Mouse (Mus musculus): ENCODE results near the gene Cemip2. TPM values are rescaled to one million over a fixed set of nuclear protein-coding genes. Genes with fewer than 3 reads are reported as not detected.

Gene Cemip2
- polyA plus RNA-seq, 1 experiment, result 0.58 TPM

DNA sequence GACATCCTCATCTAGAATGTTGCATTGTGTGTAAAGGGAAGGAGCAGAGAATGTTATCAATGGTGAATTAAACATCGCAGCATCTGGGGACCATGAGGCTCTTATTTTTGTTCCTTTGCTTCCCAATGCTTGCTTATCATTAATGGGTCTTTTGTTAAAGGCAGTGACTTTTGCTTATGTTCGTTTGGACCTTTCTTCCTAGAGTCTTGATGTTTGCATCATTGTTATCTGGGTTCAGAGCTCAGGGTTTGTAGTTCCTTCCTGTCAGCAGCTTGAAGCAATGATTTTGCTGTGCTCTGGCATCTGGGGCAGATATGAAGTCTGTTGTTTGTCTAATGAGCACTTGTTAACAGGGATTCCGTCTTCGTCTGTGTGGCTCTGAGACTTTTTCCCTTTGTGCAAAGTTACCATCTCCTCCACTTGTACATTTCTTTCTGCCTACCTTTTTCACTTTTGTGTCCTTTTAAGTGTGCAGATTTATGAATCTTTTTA lies 108.1 kb downstream of the Cemip2 start:
- TF ChIP-seq CTCF (IDR thresholded peaks at IDR 0.05; ENCODE audit: control insufficient read depth, insufficient read depth, insufficient replicate concordance, low read depth, low read length) (no peak), POLR2A (IDR thresholded peaks at IDR 0.05; ENCODE audit: control insufficient read depth, low read depth, low read length) (no peak)

DNA sequence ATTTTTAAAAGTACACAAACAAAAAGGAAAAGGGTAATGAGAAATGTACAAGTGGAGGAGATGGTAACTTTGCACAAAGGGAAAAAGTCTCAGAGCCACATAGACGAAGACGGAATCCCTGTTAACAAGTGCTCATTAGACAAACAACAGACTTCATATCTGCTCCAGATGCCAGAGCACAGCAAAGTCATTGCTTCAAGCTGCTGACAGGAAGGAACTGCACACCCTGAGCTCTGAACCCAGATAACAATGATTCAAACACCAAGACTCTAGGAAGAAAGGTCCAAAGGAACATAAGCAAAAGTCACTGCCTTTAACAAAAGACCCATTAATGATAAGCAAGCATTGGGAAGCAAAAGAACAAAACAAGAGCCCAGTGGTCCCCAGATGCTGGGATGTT lies 112.6 kb downstream of the Cemip2 start:
- TF ChIP-seq POLR2A (IDR thresholded peaks at IDR 0.05; ENCODE audit: control insufficient read depth, low read depth, low read length) (no peak), CTCF (IDR thresholded peaks at IDR 0.05; ENCODE audit: control insufficient read depth, insufficient read depth, insufficient replicate concordance, low read depth, low read length) (no peak)
- H3K36me3 ChIP-seq (ENCODE audit: control insufficient read depth, insufficient read depth, low read length), result no peaks in the 10 kb centered on the region
- H3K27me3 ChIP-seq (ENCODE audit: control insufficient read depth, insufficient read depth, low read length), result no peaks in the 10 kb centered on the region
- no peak overlapping the region for H3K27ac ChIP-seq (ENCODE audit: control insufficient read depth, insufficient read depth, low read depth, low read length)
- no peaks in the 10 kb centered on the region for H3K4me1 ChIP-seq (ENCODE audit: control insufficient read depth, insufficient read depth, low read length)
- H3K4me3 ChIP-seq (ENCODE audit: control insufficient read depth, low read depth, low read length), result no peak overlapping the region

More for the DNA sequence above, 108.1 kb downstream of the Cemip2 start:
- Histone ChIP-seq H3K27me3 (ENCODE audit: control insufficient read depth, insufficient read depth, low read length) (no peaks in the 10 kb centered on the region), H3K36me3 (ENCODE audit: control insufficient read depth, insufficient read depth, low read length) (no peaks in the 10 kb centered on the region), H3K4me3 (ENCODE audit: control insufficient read depth, low read depth, low read length) (no peak overlapping the region), H3K4me1 (ENCODE audit: control insufficient read depth, insufficient read depth, low read length) (no peaks in the 10 kb centered on the region), H3K27ac (ENCODE audit: control insufficient read depth, insufficient read depth, low read depth, low read length) (no peak overlapping the region)

DNA sequence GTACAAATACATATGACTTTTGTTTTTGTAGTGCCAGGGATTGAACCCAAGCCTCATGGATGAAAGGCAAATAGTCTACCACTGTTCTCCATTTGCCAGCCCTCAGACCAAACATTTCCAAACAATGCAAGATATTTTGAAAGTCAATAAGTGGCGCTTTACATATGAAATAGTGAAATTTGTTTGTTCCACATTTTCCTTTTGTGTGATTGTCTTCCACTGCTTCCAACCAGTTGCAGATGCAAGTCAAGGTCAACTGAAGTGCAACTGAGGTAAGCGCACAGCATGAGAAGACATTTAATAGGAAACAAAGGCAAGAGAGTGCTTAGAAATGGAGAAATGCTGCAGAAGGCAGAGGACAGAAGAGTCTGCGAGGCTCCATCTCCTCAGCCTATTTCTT lies 116.7 kb downstream of the Cemip2 start:
- H3K27me3 ChIP-seq (ENCODE audit: control insufficient read depth, insufficient read depth, low read length), result no peaks in the 10 kb centered on the region
- H3K36me3 ChIP-seq (ENCODE audit: control insufficient read depth, insufficient read depth, low read length), result no peaks in the 10 kb centered on the region
- TF ChIP-seq POLR2A (IDR thresholded peaks at IDR 0.05; ENCODE audit: control insufficient read depth, low read depth, low read length) (no peak), CTCF (IDR thresholded peaks at IDR 0.05; ENCODE audit: control insufficient read depth, insufficient read depth, insufficient replicate concordance, low read depth, low read length) (no peak)
- no peak overlapping the region for H3K4me3 ChIP-seq (ENCODE audit: control insufficient read depth, low read depth, low read length)
- H3K27ac ChIP-seq (ENCODE audit: control insufficient read depth, insufficient read depth, low read depth, low read length), result no peak overlapping the region
- no peaks in the 10 kb centered on the region for H3K4me1 ChIP-seq (ENCODE audit: control insufficient read depth, insufficient read depth, low read length)

DNA sequence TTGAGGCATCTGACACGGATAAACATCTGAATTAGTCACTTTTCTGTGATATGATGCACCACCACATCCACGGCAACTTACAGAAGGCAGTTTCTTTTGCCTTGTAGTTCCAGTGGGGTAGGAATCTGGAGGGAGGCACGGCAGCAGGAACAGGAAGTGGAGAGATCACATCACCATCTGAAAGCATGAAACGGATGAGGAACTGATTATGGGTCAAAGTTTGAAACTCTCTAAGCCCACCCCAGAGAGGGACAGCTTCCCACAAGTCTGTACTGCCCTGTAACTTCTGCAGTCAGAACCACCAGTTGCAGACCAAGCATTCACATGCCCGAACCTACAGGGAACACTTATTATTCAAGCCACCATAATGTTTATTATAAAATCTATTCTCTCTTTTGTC lies 117.4 kb downstream of the Cemip2 start:
- no peak overlapping the region for H3K27ac ChIP-seq (ENCODE audit: control insufficient read depth, insufficient read depth, low read depth, low read length)
- TF ChIP-seq CTCF (IDR thresholded peaks at IDR 0.05; ENCODE audit: control insufficient read depth, insufficient read depth, insufficient replicate concordance, low read depth, low read length) (no peak), POLR2A (IDR thresholded peaks at IDR 0.05; ENCODE audit: control insufficient read depth, low read depth, low read length) (no peak)
- no peaks in the 10 kb centered on the region for H3K4me1 ChIP-seq (ENCODE audit: control insufficient read depth, insufficient read depth, low read length)
- H3K27me3 ChIP-seq (ENCODE audit: control insufficient read depth, insufficient read depth, low read length), result no peaks in the 10 kb centered on the region
- no peaks in the 10 kb centered on the region for H3K36me3 ChIP-seq (ENCODE audit: control insufficient read depth, insufficient read depth, low read length)
- no peak overlapping the region for H3K4me3 ChIP-seq (ENCODE audit: control insufficient read depth, low read depth, low read length)

DNA sequence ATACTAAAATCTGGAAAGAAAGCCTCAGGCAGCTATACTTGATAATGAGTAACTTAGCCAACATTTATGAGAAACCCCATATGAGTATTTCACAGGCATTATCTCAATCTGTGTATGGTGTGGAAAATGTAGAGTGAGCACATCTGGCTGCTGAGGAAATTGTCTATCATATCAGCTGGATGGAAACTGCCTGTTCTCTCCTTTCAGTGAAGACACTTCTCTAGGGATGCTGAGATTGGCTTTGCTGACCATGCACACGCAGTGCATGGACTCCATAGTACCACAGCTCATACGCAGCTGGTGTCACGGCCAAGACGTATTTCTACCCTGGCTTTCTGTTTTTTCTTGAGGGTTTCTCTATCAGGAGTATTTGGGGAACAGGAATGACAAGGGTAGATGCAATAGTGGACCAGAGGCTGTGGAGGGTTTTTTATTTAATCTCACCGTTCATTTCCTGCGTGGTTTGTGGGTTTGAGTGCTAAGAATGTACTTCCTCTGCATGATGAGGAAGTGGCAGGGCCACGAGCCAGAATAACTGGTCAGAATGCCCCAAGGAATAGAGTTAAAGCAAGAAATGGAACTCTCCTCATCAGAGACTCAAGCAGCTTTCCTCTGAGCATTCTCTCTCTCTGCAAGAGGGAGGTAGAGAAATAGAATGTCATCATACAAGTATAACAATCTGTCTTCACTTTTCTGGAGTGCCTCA lies 119.1 kb downstream of the Cemip2 start:
- Histone ChIP-seq H3K27ac (ENCODE audit: control insufficient read depth, insufficient read depth, low read depth, low read length) (no peak overlapping the region), H3K27me3 (ENCODE audit: control insufficient read depth, insufficient read depth, low read length) (no peaks in the 10 kb centered on the region), H3K4me1 (ENCODE audit: control insufficient read depth, insufficient read depth, low read length) (no peaks in the 10 kb centered on the region), H3K36me3 (ENCODE audit: control insufficient read depth, insufficient read depth, low read length) (no peaks in the 10 kb centered on the region), H3K4me3 (ENCODE audit: control insufficient read depth, low read depth, low read length) (no peak overlapping the region)
- no peak for TF ChIP-seq CTCF (IDR thresholded peaks at IDR 0.05; ENCODE audit: control insufficient read depth, insufficient read depth, insufficient replicate concordance, low read depth, low read length)
- TF ChIP-seq POLR2A (IDR thresholded peaks at IDR 0.05; ENCODE audit: control insufficient read depth, low read depth, low read length), result no peak

DNA sequence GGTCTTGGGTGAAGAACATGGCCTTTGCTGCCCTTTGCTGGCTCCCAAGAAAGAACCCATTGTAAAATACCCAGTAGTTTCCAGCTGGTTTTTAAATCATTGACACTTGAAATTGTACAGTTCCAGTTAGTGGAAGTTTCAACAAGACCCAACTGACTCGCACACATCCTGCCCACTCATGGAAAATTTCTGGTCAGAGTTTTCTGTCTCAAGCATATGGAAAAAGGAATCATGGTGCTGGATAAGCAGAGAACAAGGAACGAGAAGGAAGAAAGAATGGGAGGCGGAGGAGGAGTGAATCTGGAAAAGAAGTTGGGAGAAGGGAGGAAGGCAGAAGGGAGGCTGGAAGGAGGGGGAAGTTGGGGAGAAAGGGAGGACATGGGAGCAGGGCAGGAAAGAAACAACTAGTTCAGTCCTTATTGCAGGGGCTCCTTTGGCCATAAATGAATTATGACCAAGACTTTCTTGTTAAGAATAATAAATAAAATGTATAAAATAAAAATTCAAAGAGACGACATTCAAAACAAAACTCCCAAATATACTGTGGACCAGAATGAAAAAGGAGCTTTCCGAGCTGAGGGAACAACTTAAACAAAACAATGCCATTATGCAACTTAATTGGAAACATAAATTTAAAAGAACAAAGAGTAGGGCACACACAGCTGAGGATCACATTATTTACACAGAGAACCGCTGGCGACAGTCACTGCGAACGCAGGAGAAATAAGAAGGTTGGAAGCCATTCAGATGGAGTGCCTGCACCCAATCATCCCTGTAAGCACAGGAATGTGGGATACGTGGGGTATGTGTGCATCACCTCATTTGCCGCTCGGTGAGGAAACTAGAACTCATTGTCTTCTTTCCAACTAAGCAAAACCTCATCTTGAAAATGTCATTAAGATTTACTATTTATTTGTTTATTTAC lies 120.1 kb downstream of the Cemip2 start:
- Histone ChIP-seq H3K4me1 (ENCODE audit: control insufficient read depth, insufficient read depth, low read length) (no peaks in the 10 kb centered on the region), H3K4me3 (ENCODE audit: control insufficient read depth, low read depth, low read length) (no peak overlapping the region), H3K27me3 (ENCODE audit: control insufficient read depth, insufficient read depth, low read length) (no peaks in the 10 kb centered on the region), H3K36me3 (ENCODE audit: control insufficient read depth, insufficient read depth, low read length) (no peaks in the 10 kb centered on the region), H3K27ac (ENCODE audit: control insufficient read depth, insufficient read depth, low read depth, low read length) (no peak overlapping the region)
- TF ChIP-seq CTCF (IDR thresholded peaks at IDR 0.05; ENCODE audit: control insufficient read depth, insufficient read depth, insufficient replicate concordance, low read depth, low read length), result no peak
- no peak for TF ChIP-seq POLR2A (IDR thresholded peaks at IDR 0.05; ENCODE audit: control insufficient read depth, low read depth, low read length)

Other genes starting within 250 kb of the Cemip2 start
- 6.9 and 7.5 TPM in 2 replicates for gene 1110059E24Rik, start 125.4 kb upstream of the Cemip2 start, polyA plus RNA-seq (2012; rRNA removed)
- 47.4 and 55.4 TPM in 2 replicates for gene Abhd17b, start 125.2 kb upstream of the Cemip2 start, polyA plus RNA-seq (2012; rRNA removed)